Mouse (Mus musculus) forebrain, embryonic 16.5 days (tissue): ENCODE results near the gene Pirb. TPM values are rescaled to one million over a fixed set of nuclear protein-coding genes. Genes with fewer than 3 reads are reported as not detected.

ENCODE experiments used
- ATAC-seq: fragments of 200-750 bp; cut with Nextera tagmentation; 2 replicates; pipeline ENCODE4 v1.8.0; 2017; ENCODE audit warnings: mild to moderate bottlenecking, moderate library complexity
- H3K27ac ChIP-seq: fragments of 300-500 bp; sonication (generic); 2 replicates; pipeline ENCODE4 v1.5.1; 2014; ENCODE audit warnings: low read length, control low read depth
- H3K27me3 ChIP-seq: fragments of 300-500 bp; sonication (generic); replicated peaks from 2 replicates; pipeline ENCODE4 v1.6.1; 2014; ENCODE audit warnings: low read length; ENCODE audit not compliant: control insufficient read depth, insufficient read depth
- H3K36me3 ChIP-seq: fragments of 300-500 bp; sonication (generic); 2 replicates; pipeline ENCODE4 v1.6.1; 2014; ENCODE audit not compliant: control insufficient read depth, insufficient read depth
- H3K4me1 ChIP-seq: fragments of 300-500 bp; sonication (generic); replicated peaks from 2 replicates; pipeline ENCODE4 v1.6.1; 2014; ENCODE audit warnings: low read length; ENCODE audit not compliant: control insufficient read depth, insufficient read depth
- H3K4me2 ChIP-seq: fragments of 300-500 bp; sonication (generic); 2 replicates; pipeline ENCODE4 v1.6.1; 2014; ENCODE audit warnings: mild to moderate bottlenecking, low read length, control low read depth
- H3K4me3 ChIP-seq: fragments of 300-500 bp; sonication (generic); replicated peaks from 2 replicates; pipeline ENCODE4 v1.5.1; 2014; ENCODE audit warnings: mild to moderate bottlenecking, low read length, control low read depth
- H3K9ac ChIP-seq: fragments of 300-500 bp; sonication (generic); replicated peaks from 2 replicates; pipeline ENCODE4 v1.6.1; 2014; ENCODE audit warnings: low read depth, low read length, control low read depth
- H3K9me3 ChIP-seq: fragments of 300-500 bp; sonication (generic); 2 replicates; pipeline ENCODE4 v1.6.1; 2016; ENCODE audit warnings: low read length; ENCODE audit not compliant: control insufficient read depth
- WGBS: fragments of 180-500 bp; shearing (Covaris S2); extraction: QIAGEN DNeasy Blood & Tissue Kit; methylation state at CpG from one replicate; pipeline ENCODE4 v1.1.7; 2014; 5-methylcytosine and 5-hydroxymethylcytosine counted together
- polyA plus RNA-seq: library from polyadenylated mRNA; unstranded; fragments of >200 nt; fragmentation: Nextera tagmentation; extraction: Ambion mirVana; gene quantifications from 2 replicates; pipeline ENCODE4 v1.2.1, GENCODE M21; 2015

Pirb gene
- polyA plus RNA-seq, 1 experiment from 2014 or later, result 0.14 TPM

GRCm38 (mm10) chr7:3677342-3677741, 42.8 kb downstream of the Pirb start, which contains the start of gene Tmc4:
Tmc4 (minus strand) TSS chr7:3677553.
- no peaks in the 10 kb centered on the region for H3K9me3 ChIP-seq
- no peaks in the 10 kb centered on the region; the same call in 1 of the 2 replicates for H3K36me3 ChIP-seq
- H3K4me1 ChIP-seq, result no peaks in the 10 kb centered on the region
- no peak for ATAC-seq
- no peak within 1 kb of the TSS for H3K9ac ChIP-seq
- no peaks in the 10 kb centered on the region for H3K27me3 ChIP-seq
- no peak within 1 kb of the TSS for H3K4me3 ChIP-seq
- no peak within 1 kb of the TSS for H3K4me2 ChIP-seq
- no peak within 1 kb of the TSS for H3K27ac ChIP-seq
- WGBS, result 54% methylated on average over 9 of the region's 9 CpGs

- H3K4me1 ChIP-seq, result no peaks in the 10 kb centered on the region
- H3K9me3 ChIP-seq, result no peaks in the 10 kb centered on the region
- H3K27ac ChIP-seq, result no peak overlapping the region
- H3K4me3 ChIP-seq, result no peak overlapping the region
- H3K4me2 ChIP-seq, result no peak overlapping the region
- H3K36me3 ChIP-seq, result no peaks in the 10 kb centered on the region; the same call in 1 of the 2 replicates
- no peaks in the 10 kb centered on the region for H3K27me3 ChIP-seq
- WGBS, result 86% methylated on average over 12 of the region's 12 CpGs
- ATAC-seq, result no peak
- H3K9ac ChIP-seq, result no peak overlapping the region
Measured at GRCm38 (mm10) chr7:3676371-3676770, 43.8 kb downstream of the Pirb start.

GRCm38 (mm10) chr7:3675228-3675548, 45.0 kb downstream of the Pirb start:
- 73% methylated on average over 3 of the region's 3 CpGs for WGBS
- Histone ChIP-seq H3K4me3 (no peak overlapping the region), H3K4me2 (no peak overlapping the region), H3K4me1 (no peaks in the 10 kb centered on the region), H3K9ac (no peak overlapping the region), H3K27ac (no peak overlapping the region), H3K9me3 (no peaks in the 10 kb centered on the region), H3K27me3 (no peaks in the 10 kb centered on the region), H3K36me3 (no peaks in the 10 kb centered on the region; the same call in 1 of the 2 replicates)
- no peak for ATAC-seq

- 74% methylated on average over 10 of the region's 10 CpGs for WGBS
- no peak overlapping the region for H3K4me2 ChIP-seq
Measured at GRCm38 (mm10) chr7:3674507-3675227, 45.5 kb downstream of the Pirb start.

GRCm38 (mm10) chr7:3666921-3667391, 53.2 kb downstream of the Pirb start:
- Histone ChIP-seq H3K4me2 (no peak overlapping the region), H3K27me3 (no peaks in the 10 kb centered on the region), H3K36me3 (peaks cover 4% of the 10 kb centered on the region), H3K4me1 (peaks cover 18% of the 10 kb centered on the region), H3K9me3 (no peaks in the 10 kb centered on the region), H3K4me3 (no peak overlapping the region), H3K9ac (no peak overlapping the region), H3K27ac (no peak overlapping the region)
- ATAC-seq, result no peak
- WGBS, result 23% methylated on average over 14 of the region's 14 CpGs

More at GRCm38 (mm10) chr7:3674507-3675227, 45.5 kb downstream of the Pirb start:
- Histone ChIP-seq H3K36me3 (no peaks in the 10 kb centered on the region; the same call in 1 of the 2 replicates), H3K27me3 (no peaks in the 10 kb centered on the region), H3K27ac (no peak overlapping the region), H3K9me3 (no peaks in the 10 kb centered on the region), H3K4me1 (no peaks in the 10 kb centered on the region), H3K4me3 (no peak overlapping the region), H3K9ac (no peak overlapping the region)
- peak; percentile 91 for ATAC-seq

GRCm38 (mm10) chr7:3665215-3666114, 54.7 kb downstream of the Pirb start, which contains the start of gene Leng1:
Leng1 (minus strand) TSS chr7:3665840.
- Histone ChIP-seq H3K36me3 (peaks cover 11% of the 10 kb centered on the region), H3K9me3 (no peaks in the 10 kb centered on the region), H3K4me3 (peak within 1 kb of the TSS; percentile 88), H3K4me1 (peaks cover 18% of the 10 kb centered on the region), H3K27me3 (no peaks in the 10 kb centered on the region), H3K27ac (peak within 1 kb of the TSS; percentile 84), H3K9ac (peak within 1 kb of the TSS; percentile 70), H3K4me2 (peak within 1 kb of the TSS; percentile 92)
- 4% methylated on average over 44 of the region's 45 CpGs for WGBS
- ATAC-seq, result peak; percentile 99

- H3K36me3 ChIP-seq, result peaks cover 15% of the 10 kb centered on the region
- 25% methylated on average over 15 of the region's 15 CpGs for WGBS
- H3K27me3 ChIP-seq, result no peaks in the 10 kb centered on the region
- peak overlapping the region; percentile 70 for H3K9ac ChIP-seq
- peak overlapping the region; percentile 88 for H3K4me3 ChIP-seq
- peaks cover 18% of the 10 kb centered on the region for H3K4me1 ChIP-seq
- H3K4me2 ChIP-seq, result peak overlapping the region; percentile 92
- peak overlapping the region; percentile 76 for H3K27ac ChIP-seq
- ATAC-seq, result peak; percentile 22
- H3K9me3 ChIP-seq, result no peaks in the 10 kb centered on the region
Measured at GRCm38 (mm10) chr7:3664524-3665214, 55.5 kb downstream of the Pirb start.
